Mouse (Mus musculus): Measurements from ENCODE around the gene Unkl. TPM values are rescaled to one million over a fixed set of nuclear protein-coding genes. Genes with fewer than 3 reads are reported as not detected.

Unkl gene
- total RNA-seq, 1 experiment from 2014 or later: 22.5 TPM

- peak; percentile 29; the same call in 1 of the 2 replicates for ATAC-seq (replicated peaks; ENCODE audit: insufficient number of reproducible peaks, low FRiP score, low TSS enrichment, poor library complexity, severe bottlenecking)
Observed at GRCm38 (mm10) chr17:25248033-25248750, 60.0 kb downstream of the Unkl start.

- no peak for ATAC-seq (replicated peaks; ENCODE audit: insufficient number of reproducible peaks, low FRiP score, low TSS enrichment, poor library complexity, severe bottlenecking)
Observed at GRCm38 (mm10) chr17:25250181-25250835, 62.1 kb downstream of the Unkl start.

- ATAC-seq (replicated peaks; ENCODE audit: insufficient number of reproducible peaks, low FRiP score, low TSS enrichment, poor library complexity, severe bottlenecking): no peak
Observed at GRCm38 (mm10) chr17:25252643-25253042, 64.4 kb downstream of the Unkl start.

GRCm38 (mm10) chr17:25253760-25254159 is 65.6 kb downstream of the Unkl start:
- no peak for ATAC-seq (replicated peaks; ENCODE audit: insufficient number of reproducible peaks, low FRiP score, low TSS enrichment, poor library complexity, severe bottlenecking)

- ATAC-seq (replicated peaks; ENCODE audit: insufficient number of reproducible peaks, low FRiP score, low TSS enrichment, poor library complexity, severe bottlenecking): no peak
Observed at GRCm38 (mm10) chr17:25255110-25255509, 66.9 kb downstream of the Unkl start.

- ATAC-seq (replicated peaks; ENCODE audit: insufficient number of reproducible peaks, low FRiP score, low TSS enrichment, poor library complexity, severe bottlenecking): no peak
Observed at GRCm38 (mm10) chr17:25256140-25256754, 68.0 kb downstream of the Unkl start, which contains the start of gene Baiap3. Gene Baiap3 (minus strand): TSS chr17:25256364.

- 0 out of 2 replicates have a peak, but pooled peaks have one; percentile 20 for ATAC-seq (replicated peaks; ENCODE audit: insufficient number of reproducible peaks, low FRiP score, low TSS enrichment, poor library complexity, severe bottlenecking)
Observed at GRCm38 (mm10) chr17:25257804-25258261, 69.6 kb downstream of the Unkl start.

- no peak for ATAC-seq (replicated peaks; ENCODE audit: insufficient number of reproducible peaks, low FRiP score, low TSS enrichment, poor library complexity, severe bottlenecking)
Observed at GRCm38 (mm10) chr17:25264453-25264852, 76.3 kb downstream of the Unkl start.

- no peak for ATAC-seq (replicated peaks; ENCODE audit: insufficient number of reproducible peaks, low FRiP score, low TSS enrichment, poor library complexity, severe bottlenecking)
Observed at GRCm38 (mm10) chr17:25270795-25271335, 82.7 kb downstream of the Unkl start.

GRCm38 (mm10) chr17:25272326-25272725 is 84.1 kb downstream of the Unkl start:
- no peak for ATAC-seq (replicated peaks; ENCODE audit: insufficient number of reproducible peaks, low FRiP score, low TSS enrichment, poor library complexity, severe bottlenecking)

GRCm38 (mm10) chr17:25272951-25273705 is 84.9 kb downstream of the Unkl start:
- ATAC-seq (replicated peaks; ENCODE audit: insufficient number of reproducible peaks, low FRiP score, low TSS enrichment, poor library complexity, severe bottlenecking): peak; percentile 59

- ATAC-seq (replicated peaks; ENCODE audit: insufficient number of reproducible peaks, low FRiP score, low TSS enrichment, poor library complexity, severe bottlenecking): peak; percentile 85
Observed at GRCm38 (mm10) chr17:25273706-25274501, 85.7 kb downstream of the Unkl start.

- no peak for ATAC-seq (replicated peaks; ENCODE audit: insufficient number of reproducible peaks, low FRiP score, low TSS enrichment, poor library complexity, severe bottlenecking)
Observed at GRCm38 (mm10) chr17:25274571-25275346, 86.6 kb downstream of the Unkl start, which contains the start of gene Ube2i. Gene Ube2i (minus strand): TSS chr17:25274622.

GRCm38 (mm10) chr17:25275833-25276232 is 87.6 kb downstream of the Unkl start:
- no peak for ATAC-seq (replicated peaks; ENCODE audit: insufficient number of reproducible peaks, low FRiP score, low TSS enrichment, poor library complexity, severe bottlenecking)

GRCm38 (mm10) chr17:25282133-25282532 is 93.9 kb downstream of the Unkl start:
- 0 out of 2 replicates have a peak, but pooled peaks have one; percentile 48 for ATAC-seq (replicated peaks; ENCODE audit: insufficient number of reproducible peaks, low FRiP score, low TSS enrichment, poor library complexity, severe bottlenecking)

All from monocyte, adult 5-6 weeks (primary cell).